ENCODE assay signal across 20 mouse cellular contexts in genomic region chr5:13499835-13500234, GRCm38 (mm10).
DNase-seq lines count a peak whose midpoint lies in the region; ATAC-seq and TF ChIP-seq lines count a peak whose summit lies in the region.
"Had no signal": no experiment of that assay in that cellular context is flagged by ENCODE, and none has a peak within 500 bp of the region (broad histone marks: within the 10 kb centered on the region; RNA-seq: fewer than 3 reads in every experiment).

No protein-coding gene starts in this region.

- H3K36me3 ChIP-seq in lung, embryonic 14.5 days (ENCODE audit: insufficient read depth): no peaks in the 10 kb centered on the region
- H3K36me3 ChIP-seq in lung, postnatal 0 days (ENCODE audit: insufficient read depth, low read length): no peaks in the 10 kb centered on the region
- no peaks in the 10 kb centered on the region for H3K36me3 ChIP-seq in midbrain, embryonic 11.5 days (ENCODE audit: control insufficient read depth, insufficient read depth, low read length)
- H3K36me3 ChIP-seq in limb, embryonic 10.5 days: 0 out of 2 replicates have a peak, but pooled peaks cover 3% of the 10 kb centered on the region
- H3K36me3 ChIP-seq: embryonic facial prominence, embryonic 15.5 days; midbrain, embryonic 12.5 days had no signal

- no peak for TF ChIP-seq CTCF in lung, embryonic 14.5 days (IDR thresholded peaks at IDR 0.05; ENCODE audit: low read depth)
- TF ChIP-seq CTCF in lung, postnatal 0 days (IDR thresholded peaks at IDR 0.05): no peak

- H3K9ac ChIP-seq in lung, embryonic 14.5 days: no peak overlapping the region
- H3K9ac ChIP-seq in lung, postnatal 0 days (replicated peaks; ENCODE audit: low read depth): no peak overlapping the region
- H3K9ac ChIP-seq in midbrain, embryonic 11.5 days (ENCODE audit: low read length): no peak overlapping the region
- H3K9ac ChIP-seq: embryonic facial prominence, embryonic 15.5 days; forebrain, embryonic 13.5 days; liver, postnatal 0 days; midbrain, embryonic 12.5 days had no signal

- no peaks in the 10 kb centered on the region; the same call in 1 of the 2 replicates for H3K9me3 ChIP-seq in lung, embryonic 14.5 days (ENCODE audit: low read depth, low read length)
- no peaks in the 10 kb centered on the region for H3K9me3 ChIP-seq in lung, postnatal 0 days (ENCODE audit: low read length)
- H3K9me3 ChIP-seq in midbrain, embryonic 11.5 days (ENCODE audit: control insufficient read depth, low read length): no peaks in the 10 kb centered on the region
- H3K9me3 ChIP-seq in limb, embryonic 10.5 days (replicated peaks): no peaks in the 10 kb centered on the region
- H3K9me3 ChIP-seq: embryonic facial prominence, embryonic 15.5 days; forebrain, embryonic 13.5 days; midbrain, embryonic 12.5 days had no signal

- H3K27me3 ChIP-seq in lung, embryonic 14.5 days (ENCODE audit: insufficient read depth, low read length): no peaks in the 10 kb centered on the region
- H3K27me3 ChIP-seq in lung, postnatal 0 days (replicated peaks; ENCODE audit: insufficient read depth, low read length): no peaks in the 10 kb centered on the region
- H3K27me3 ChIP-seq in midbrain, embryonic 11.5 days (ENCODE audit: control insufficient read depth, insufficient read depth, low read length): no peaks in the 10 kb centered on the region
- no peaks in the 10 kb centered on the region for H3K27me3 ChIP-seq in limb, embryonic 10.5 days (ENCODE audit: low read depth, poor library complexity, severe bottlenecking)
- H3K27me3 ChIP-seq: embryonic facial prominence, embryonic 15.5 days; forebrain, embryonic 13.5 days; midbrain, embryonic 12.5 days; Patski had no signal

- no peak overlapping the region for H3K4me2 ChIP-seq in lung, embryonic 14.5 days
- no peak overlapping the region for H3K4me2 ChIP-seq in lung, postnatal 0 days (replicated peaks; ENCODE audit: low read depth, low read length)
- no peak overlapping the region for H3K4me2 ChIP-seq in midbrain, embryonic 11.5 days
- H3K4me2 ChIP-seq: embryonic facial prominence, embryonic 15.5 days; forebrain, embryonic 13.5 days; midbrain, embryonic 12.5 days had no signal

- H3K27ac ChIP-seq in lung, embryonic 14.5 days (ENCODE audit: low read depth): no peak overlapping the region
- no peak overlapping the region for H3K27ac ChIP-seq in lung, postnatal 0 days (ENCODE audit: low read length)
- H3K27ac ChIP-seq in midbrain, embryonic 11.5 days (ENCODE audit: low read depth, low read length): no peak overlapping the region
- H3K27ac ChIP-seq in limb, embryonic 10.5 days: no peak overlapping the region
- H3K27ac ChIP-seq: embryonic facial prominence, embryonic 15.5 days; forebrain, embryonic 13.5 days; midbrain, embryonic 12.5 days had no signal

- ATAC-seq in lung, embryonic 14.5 days (ENCODE audit: insufficient read depth): no peak
- no peak for ATAC-seq in lung, postnatal 0 days
- no peak for ATAC-seq in midbrain, embryonic 11.5 days (ENCODE audit: low FRiP score)
- ATAC-seq: forebrain, embryonic 13.5 days; hindbrain, embryonic 16.5 days; liver, postnatal 0 days; Patski had no signal

- H3K4me3 ChIP-seq in lung, embryonic 14.5 days (ENCODE audit: low read depth, low read length): no peak overlapping the region
- no peak overlapping the region for H3K4me3 ChIP-seq in lung, postnatal 0 days (ENCODE audit: low read depth, low read length)
- H3K4me3 ChIP-seq in midbrain, embryonic 11.5 days (ENCODE audit: low read depth, low read length): no peak overlapping the region
- no peak overlapping the region for H3K4me3 ChIP-seq in limb, embryonic 10.5 days
- H3K4me3 ChIP-seq: embryonic facial prominence, embryonic 15.5 days; forebrain, embryonic 13.5 days; midbrain, embryonic 12.5 days had no signal

- no peaks in the 10 kb centered on the region for H3K4me1 ChIP-seq in lung, embryonic 14.5 days (ENCODE audit: insufficient read depth)
- H3K4me1 ChIP-seq in lung, postnatal 0 days (ENCODE audit: insufficient read depth, low read depth, low read length): no peaks in the 10 kb centered on the region
- no peaks in the 10 kb centered on the region for H3K4me1 ChIP-seq in midbrain, embryonic 11.5 days (ENCODE audit: control insufficient read depth, insufficient read depth, low read length)
- H3K4me1 ChIP-seq in limb, embryonic 10.5 days: 0 out of 2 replicates have a peak, but pooled peaks cover 3% of the 10 kb centered on the region
- H3K4me1 ChIP-seq: embryonic facial prominence, embryonic 15.5 days; forebrain, embryonic 13.5 days; midbrain, embryonic 12.5 days had no signal

- DNase-seq in lung, embryonic 14.5 days: peak; percentile 9
- DNase-seq in lung, postnatal 0 days (ENCODE audit: low spot score): no peak
- peak; percentile 89 for DNase-seq in adipocyte (ENCODE audit: low spot score)
- DNase-seq in layer of hippocampus, adult 9-10 months (ENCODE audit: low spot score): peak; percentile 22
- DNase-seq in right cerebral cortex, postnatal 10 days (ENCODE audit: low spot score in 2 of 2): peak; percentile 41 to 44
- DNase-seq in midbrain, embryonic 11.5 days (ENCODE audit: low spot score, missing footprints): no peak
- no peak for DNase-seq in retina, embryonic 14.5 days (ENCODE audit: low spot score)
- DNase-seq in limb, embryonic 10.5 days (ENCODE audit: low spot score): no peak
- DNase-seq: gastrocnemius, postnatal 14 days; heart, postnatal 14 days; kidney, adult 2 months; kidney, postnatal 36 days; liver, postnatal 0 days; lung, postnatal 4 days; thymus, postnatal 14 days had no signal

- TF ChIP-seq EP300 in lung, postnatal 0 days (IDR thresholded peaks at IDR 0.05): no peak

- 51% methylated on average over 2 of the region's 2 CpGs for WGBS in lung, embryonic 14.5 days
- WGBS in lung, postnatal 0 days: 57% methylated on average over 2 of the region's 2 CpGs
- WGBS in midbrain, embryonic 11.5 days: 80% methylated on average over 2 of the region's 2 CpGs
- WGBS in limb, embryonic 10.5 days: 89% methylated on average over 2 of the region's 2 CpGs

Comparison
In these comparisons a context has a peak if more than half of its experiments do, and no peak if none do; other contexts are left out.
1. DNase-seq: peak in lung, embryonic 14.5 days (single experiment), adipocyte (single experiment), layer of hippocampus, adult 9-10 months (single experiment) and right cerebral cortex, postnatal 10 days (2 of 2); none in lung, postnatal 0 days (single experiment), midbrain, embryonic 11.5 days (single experiment), retina, embryonic 14.5 days (single experiment) and limb, embryonic 10.5 days (single experiment).